Mouse (Mus musculus) hindbrain, embryonic 16.5 days (tissue): Measurements from ENCODE around the gene Clca3a1. TPM values are rescaled to one million over a fixed set of nuclear protein-coding genes. Genes with fewer than 3 reads are reported as not detected.

ENCODE experiments used
- ATAC-seq: fragments of 200-750 bp; cut with Nextera tagmentation; 2 replicates; pipeline ENCODE4 v1.8.0; 2017; ENCODE audit warnings: moderate TSS enrichment, moderate library complexity
- H3K27ac ChIP-seq: fragments of 300-500 bp; sonication (generic); 2 replicates; pipeline ENCODE4 v1.5.1; 2014; ENCODE audit warnings: low read depth, mild to moderate bottlenecking, control low read depth, low read length, moderate library complexity
- H3K27me3 ChIP-seq: fragments of 300-500 bp; sonication (generic); replicated peaks from 2 replicates; pipeline ENCODE4 v1.6.1; 2014; ENCODE audit warnings: low read length; ENCODE audit not compliant: control insufficient read depth, insufficient read depth
- H3K36me3 ChIP-seq: fragments of 300-500 bp; sonication (generic); 2 replicates; pipeline ENCODE4 v1.6.1; 2014; ENCODE audit warnings: mild to moderate bottlenecking, low read length, moderate library complexity, mixed read lengths; ENCODE audit not compliant: control insufficient read depth, insufficient read depth
- H3K4me1 ChIP-seq: fragments of 300-500 bp; sonication (generic); 2 replicates; pipeline ENCODE4 v1.6.1; 2014; ENCODE audit warnings: low read depth, low read length; ENCODE audit not compliant: control insufficient read depth, insufficient read depth
- H3K4me2 ChIP-seq: fragments of 300-500 bp; sonication (generic); 2 replicates; pipeline ENCODE4 v1.6.1; 2014; ENCODE audit warnings: mild to moderate bottlenecking, low read length, control low read depth, moderate library complexity
- H3K4me3 ChIP-seq: fragments of 300-500 bp; sonication (generic); 2 replicates; pipeline ENCODE4 v1.5.1; 2014; ENCODE audit warnings: mild to moderate bottlenecking, low read length, control low read depth, moderate library complexity
- H3K9ac ChIP-seq: fragments of 300-500 bp; sonication (generic); 2 replicates; pipeline ENCODE4 v1.6.1; 2014; ENCODE audit warnings: low read depth, mild to moderate bottlenecking, control low read depth, low read length, moderate library complexity
- H3K9me3 ChIP-seq: fragments of 300-500 bp; sonication (generic); 2 replicates; pipeline ENCODE4 v1.6.1; 2014; ENCODE audit warnings: mild to moderate bottlenecking, low read length, moderate library complexity; ENCODE audit not compliant: control insufficient read depth
- WGBS: fragments of 180-500 bp; shearing (Covaris S2); extraction: QIAGEN DNeasy Blood & Tissue Kit; methylation state at CpG from one replicate; pipeline ENCODE4 v1.1.7; 2014; 5-methylcytosine and 5-hydroxymethylcytosine counted together
- polyA plus RNA-seq: library from polyadenylated mRNA; unstranded; fragments of >200 nt; fragmentation: Nextera tagmentation; extraction: Ambion mirVana; gene quantifications from 2 replicates; pipeline ENCODE4 v1.2.1, GENCODE M21; 2015

The Clca3a1 gene
- polyA plus RNA-seq, 1 experiment from 2014 or later, result 0.26 TPM

DNA sequence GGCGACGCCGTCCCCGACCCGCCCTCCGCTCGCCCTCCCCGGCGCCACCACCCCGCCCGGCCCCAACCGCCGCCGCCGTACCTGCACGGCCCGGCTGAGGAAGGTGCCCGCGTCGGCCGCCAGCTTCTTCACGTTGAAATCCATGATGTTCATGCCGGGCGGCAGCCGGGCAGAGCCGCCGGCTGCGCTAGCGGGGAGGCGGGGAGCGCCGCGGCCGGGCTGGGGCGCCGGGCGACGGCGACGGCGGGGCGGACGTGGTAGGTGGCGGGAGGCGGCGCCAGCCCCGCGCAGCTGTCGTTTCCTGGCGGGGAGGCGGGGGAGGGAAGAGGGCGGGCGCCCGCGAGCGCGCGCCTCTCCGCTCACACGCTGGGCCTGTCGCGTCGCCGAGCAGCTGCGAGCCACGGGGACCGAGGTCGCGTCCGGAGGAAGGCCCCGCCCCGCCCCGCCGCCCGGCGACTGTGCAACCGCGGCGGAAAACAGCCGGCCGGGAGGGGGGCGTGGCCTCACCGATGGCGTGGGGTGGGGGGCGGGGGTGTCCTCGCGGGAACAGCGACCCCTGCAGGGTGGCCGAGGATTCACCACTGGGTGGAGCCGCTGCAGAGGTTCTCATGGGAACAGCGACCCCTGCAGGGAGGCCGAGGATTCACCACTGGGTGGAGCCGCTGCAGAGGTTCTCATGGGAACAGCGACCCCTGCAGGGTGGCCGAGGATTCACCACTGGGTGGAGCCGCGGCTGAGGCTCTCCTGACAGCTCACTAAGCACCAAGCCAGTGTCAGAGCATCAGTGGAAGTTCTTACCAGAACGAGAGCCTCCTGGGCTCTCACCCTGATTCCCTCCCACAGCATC is 40.7 kb downstream of the Clca3a1 start, which contains the start of gene Sh3glb1:
TSS of gene Sh3glb1 (minus strand) at position 435 of the 847 bp plus-strand sequence.
- peak; percentile 94 for ATAC-seq
- peaks cover 20% of the 10 kb centered on the region for H3K4me1 ChIP-seq
- under 1% methylated on average over 46 of the region's 98 CpGs for WGBS
- H3K4me2 ChIP-seq, result peak within 1 kb of the TSS; percentile 66
- H3K9ac ChIP-seq, result peak within 1 kb of the TSS; percentile 95
- peak within 1 kb of the TSS; percentile 81 for H3K4me3 ChIP-seq
- no peaks in the 10 kb centered on the region for H3K9me3 ChIP-seq
- H3K27me3 ChIP-seq, result no peaks in the 10 kb centered on the region
- no peaks in the 10 kb centered on the region for H3K36me3 ChIP-seq
- H3K27ac ChIP-seq, result peak within 1 kb of the TSS; percentile 99

DNA sequence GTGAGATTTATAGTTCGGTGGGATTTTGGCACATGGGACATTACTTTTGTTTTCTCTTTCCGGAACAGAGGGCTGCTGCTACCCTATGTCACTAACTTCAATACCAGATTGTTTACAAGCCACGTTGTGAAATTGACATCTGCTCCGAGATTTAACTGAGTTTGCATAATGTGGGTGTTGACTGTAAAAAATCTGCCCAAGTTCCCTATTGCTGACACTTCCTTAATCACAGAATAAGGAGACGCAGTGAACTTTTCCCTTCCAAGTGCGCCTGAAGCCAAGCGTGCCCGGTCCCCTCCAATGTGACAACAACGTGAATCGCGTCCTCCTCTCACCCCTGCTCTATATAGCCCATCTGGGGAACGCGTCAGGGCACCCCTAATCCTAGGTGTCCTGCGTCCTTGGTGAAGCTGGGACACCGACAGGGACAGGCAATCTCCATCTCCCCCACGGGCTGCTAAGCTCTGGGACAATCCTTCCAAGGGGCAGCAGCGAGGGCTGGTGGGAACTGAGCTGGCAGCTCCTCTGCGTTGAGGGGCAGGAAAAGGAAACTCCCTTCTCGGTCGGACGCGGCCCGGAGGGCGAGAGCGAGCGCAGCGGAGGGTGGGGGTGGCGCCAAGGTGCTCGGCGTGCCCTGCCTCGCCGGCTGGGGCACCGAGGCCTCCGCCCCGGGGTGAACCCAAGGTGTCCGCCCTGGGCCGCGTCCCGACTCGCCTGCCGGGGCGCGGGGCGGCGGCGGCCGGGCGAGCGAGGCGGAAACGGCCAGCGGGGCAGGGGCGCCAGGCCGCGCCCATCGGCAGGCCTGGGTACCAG is 41.5 kb downstream of the Clca3a1 start:
- peak; percentile 51; the same call in 1 of the 2 replicates for ATAC-seq
- under 1% methylated on average over 29 of the region's 56 CpGs for WGBS
- Histone ChIP-seq H3K9me3 (no peaks in the 10 kb centered on the region), H3K9ac (peak overlapping the region; percentile 95), H3K4me2 (peak overlapping the region; percentile 66), H3K27ac (peak overlapping the region; percentile 99), H3K4me3 (peak overlapping the region; percentile 81), H3K27me3 (no peaks in the 10 kb centered on the region), H3K4me1 (peaks cover 20% of the 10 kb centered on the region), H3K36me3 (no peaks in the 10 kb centered on the region)

DNA sequence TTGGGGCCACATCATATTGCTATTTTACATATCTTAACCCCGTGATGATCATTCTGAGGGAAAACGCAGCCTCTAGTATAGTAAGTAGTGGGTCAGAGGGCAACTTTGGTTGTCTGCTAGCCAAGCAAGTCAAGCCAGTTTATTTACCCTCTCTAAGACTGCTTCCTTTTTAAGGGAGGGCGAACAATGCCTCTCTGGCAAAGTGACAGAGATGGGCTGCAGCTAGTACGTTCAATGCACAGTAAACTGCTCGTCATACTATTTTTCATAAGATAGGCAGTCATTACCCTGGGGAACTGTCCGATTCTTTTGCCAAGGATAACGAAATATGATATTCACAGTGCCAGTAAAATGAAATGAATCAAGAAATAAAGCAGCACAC is 42.1 kb downstream of the Clca3a1 start:
- peak overlapping the region; percentile 66 for H3K4me2 ChIP-seq
- no peak for ATAC-seq
- H3K9me3 ChIP-seq, result no peaks in the 10 kb centered on the region
- peak overlapping the region; percentile 81 for H3K4me3 ChIP-seq
- 14% methylated on average over 7 of the region's 7 CpGs for WGBS
- no peaks in the 10 kb centered on the region for H3K27me3 ChIP-seq
- H3K9ac ChIP-seq, result 0 out of 2 replicates have a peak overlapping the region, but pooled peaks have one; percentile 4
- peaks cover 20% of the 10 kb centered on the region for H3K4me1 ChIP-seq
- H3K27ac ChIP-seq, result no peak overlapping the region
- H3K36me3 ChIP-seq, result no peaks in the 10 kb centered on the region

DNA sequence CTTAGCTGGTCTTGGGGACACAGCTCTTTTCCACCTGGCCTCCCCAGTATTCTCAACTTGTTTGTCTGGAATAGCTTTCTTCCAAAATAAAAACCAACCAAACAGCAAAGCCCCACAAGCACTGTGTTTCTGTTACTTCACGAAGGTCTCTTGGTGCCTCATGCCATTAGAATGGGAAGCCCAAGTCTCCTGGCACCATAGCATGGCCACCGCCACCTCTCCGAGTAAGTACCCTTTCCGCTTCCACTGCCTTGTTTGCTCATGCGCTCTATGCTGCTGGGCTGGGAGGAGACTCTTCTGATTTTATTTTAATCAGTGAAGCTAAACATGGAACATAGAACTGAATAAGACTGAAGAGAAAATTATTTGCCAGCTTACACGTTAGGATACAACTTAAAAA is 42.9 kb downstream of the Clca3a1 start:
- H3K27me3 ChIP-seq, result no peaks in the 10 kb centered on the region
- no peak overlapping the region for H3K27ac ChIP-seq
- WGBS, result 72% methylated on average over 6 of the region's 6 CpGs
- peaks cover 20% of the 10 kb centered on the region for H3K4me1 ChIP-seq
- no peak overlapping the region for H3K4me3 ChIP-seq
- no peak for ATAC-seq
- peak overlapping the region; percentile 16 for H3K4me2 ChIP-seq
- no peak overlapping the region for H3K9ac ChIP-seq
- H3K36me3 ChIP-seq, result no peaks in the 10 kb centered on the region
- no peaks in the 10 kb centered on the region for H3K9me3 ChIP-seq

- ATAC-seq, result no peak
- Histone ChIP-seq H3K9me3 (no peaks in the 10 kb centered on the region), H3K27ac (no peak overlapping the region), H3K9ac (no peak overlapping the region), H3K27me3 (no peaks in the 10 kb centered on the region), H3K4me2 (no peak overlapping the region), H3K4me1 (peaks cover 20% of the 10 kb centered on the region), H3K36me3 (no peaks in the 10 kb centered on the region), H3K4me3 (no peak overlapping the region)
- WGBS, result 78% methylated on average over 3 of the region's 3 CpGs
These were observed 43.7 kb downstream of the Clca3a1 start for GRCm38 (mm10) chr3:144717121-144717520.

- 70% methylated on average over 9 of the region's 9 CpGs for WGBS
- Histone ChIP-seq H3K36me3 (peaks cover 8% of the 10 kb centered on the region), H3K9ac (no peak overlapping the region), H3K4me1 (peaks cover 20% of the 10 kb centered on the region), H3K27ac (no peak overlapping the region), H3K9me3 (no peaks in the 10 kb centered on the region), H3K4me2 (no peak overlapping the region), H3K4me3 (no peak overlapping the region), H3K27me3 (no peaks in the 10 kb centered on the region)
- no peak for ATAC-seq
These were observed 44.9 kb downstream of the Clca3a1 start for GRCm38 (mm10) chr3:144715901-144716300.

GRCm38 (mm10) chr3:144715033-144715432 is 45.7 kb downstream of the Clca3a1 start:
- peaks cover 20% of the 10 kb centered on the region for H3K4me1 ChIP-seq
- no peak overlapping the region for H3K9ac ChIP-seq
- 66% methylated on average over 7 of the region's 7 CpGs for WGBS
- no peak overlapping the region for H3K27ac ChIP-seq
- H3K4me2 ChIP-seq, result no peak overlapping the region
- H3K4me3 ChIP-seq, result no peak overlapping the region
- no peaks in the 10 kb centered on the region for H3K9me3 ChIP-seq
- ATAC-seq, result no peak
- peaks cover 8% of the 10 kb centered on the region for H3K36me3 ChIP-seq
- H3K27me3 ChIP-seq, result no peaks in the 10 kb centered on the region

GRCm38 (mm10) chr3:144714606-144715005 is 46.2 kb downstream of the Clca3a1 start:
- no peak overlapping the region for H3K9ac ChIP-seq
- no peaks in the 10 kb centered on the region for H3K27me3 ChIP-seq
- H3K27ac ChIP-seq, result no peak overlapping the region
- peaks cover 8% of the 10 kb centered on the region for H3K36me3 ChIP-seq
- 84% methylated on average over 8 of the region's 8 CpGs for WGBS
- no peak overlapping the region for H3K4me2 ChIP-seq
- no peak for ATAC-seq
- no peaks in the 10 kb centered on the region for H3K9me3 ChIP-seq
- no peak overlapping the region for H3K4me3 ChIP-seq
- H3K4me1 ChIP-seq, result peaks cover 20% of the 10 kb centered on the region

DNA sequence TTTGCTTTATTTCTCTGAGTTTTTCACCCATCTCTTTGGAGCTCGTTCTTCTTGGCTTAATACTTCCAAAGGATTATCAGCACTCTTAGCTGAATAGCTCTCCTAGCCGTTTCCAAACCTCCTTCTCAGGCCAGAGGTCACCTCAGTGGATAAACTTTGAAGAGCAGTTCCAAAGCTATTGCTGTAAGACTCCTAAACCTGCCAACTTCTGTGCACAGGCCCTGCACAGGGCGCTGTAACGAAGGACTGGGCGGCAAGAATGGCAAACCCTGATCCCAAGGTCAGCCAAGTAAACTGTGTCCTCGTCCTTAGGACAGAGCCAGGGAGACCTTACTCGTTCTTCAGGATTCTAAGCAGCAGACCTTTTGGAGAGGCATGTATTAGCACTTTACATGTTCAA is 46.7 kb downstream of the Clca3a1 start:
- peaks cover 8% of the 10 kb centered on the region for H3K36me3 ChIP-seq
- no peaks in the 10 kb centered on the region for H3K27me3 ChIP-seq
- H3K4me3 ChIP-seq, result no peak overlapping the region
- WGBS, result 72% methylated on average over 7 of the region's 7 CpGs
- no peak overlapping the region for H3K27ac ChIP-seq
- no peak overlapping the region for H3K9ac ChIP-seq
- no peaks in the 10 kb centered on the region for H3K9me3 ChIP-seq
- no peak for ATAC-seq
- H3K4me1 ChIP-seq, result peaks cover 20% of the 10 kb centered on the region
- no peak overlapping the region for H3K4me2 ChIP-seq
